Mouse (Mus musculus) limb, embryonic 14.5 days (tissue): ENCODE results near the gene Amy2a2. TPM values are rescaled to one million over a fixed set of nuclear protein-coding genes. Genes with fewer than 3 reads are reported as not detected.
A peak's percentile ranks its signal among the peaks of the same experiment; 100 is the strongest.
"Not testable (repeated sequence)": the region's sequence is repeated elsewhere in the genome, so short reads cannot be mapped to it uniquely, and the experiment has no call there.

Source experiments
- ATAC-seq: fragments of 200-750 bp; cut with Nextera tagmentation; 2 replicates; pipeline ENCODE4 v1.8.0; 2017; ENCODE audit warnings: low read depth, moderate number of reproducible peaks, moderate TSS enrichment; ENCODE audit not compliant: low FRiP score
- DNase-seq: peaks from one replicate; pipeline ENCODE4 v3.0.0-alpha.2; 2015; ENCODE audit warnings: low spot score
- H3K27ac ChIP-seq: fragments of 300-500 bp; sonication (generic); replicated peaks from 2 replicates; pipeline ENCODE4 v1.5.1; 2014; ENCODE audit warnings: low read depth, mild to moderate bottlenecking, low read length, moderate library complexity, mixed read lengths
- H3K27me3 ChIP-seq: fragments of 300-500 bp; sonication (generic); 2 replicates; pipeline ENCODE4 v1.6.1; 2014; ENCODE audit warnings: low read length, mixed read lengths; ENCODE audit not compliant: control insufficient read depth, insufficient read depth
- H3K36me3 ChIP-seq: fragments of 300-500 bp; sonication (generic); 2 replicates; pipeline ENCODE4 v1.6.1; 2014; ENCODE audit warnings: mild to moderate bottlenecking, low read length, moderate library complexity, mixed read lengths; ENCODE audit not compliant: control insufficient read depth, insufficient read depth
- H3K4me1 ChIP-seq: fragments of 300-500 bp; sonication (generic); 2 replicates; pipeline ENCODE4 v1.6.1; 2014; ENCODE audit warnings: antibody characterized with exemption, low read length, mixed read lengths; ENCODE audit not compliant: control insufficient read depth, insufficient read depth
- H3K4me2 ChIP-seq: fragments of 300-500 bp; sonication (generic); replicated peaks from 2 replicates; pipeline ENCODE4 v1.6.1; 2014; ENCODE audit warnings: low read depth, mild to moderate bottlenecking, low read length, moderate library complexity; ENCODE audit not compliant: severe bottlenecking
- H3K4me3 ChIP-seq: fragments of 300-500 bp; sonication (generic); replicated peaks from 2 replicates; pipeline ENCODE4 v1.5.1; 2014; ENCODE audit warnings: low read length
- H3K9ac ChIP-seq: fragments of 300-500 bp; sonication (generic); 2 replicates; pipeline ENCODE4 v1.6.1; 2014; ENCODE audit warnings: mild to moderate bottlenecking, low read depth, low read length, moderate library complexity; ENCODE audit not compliant: severe bottlenecking
- H3K9me3 ChIP-seq: fragments of 300-500 bp; sonication (generic); 2 replicates; pipeline ENCODE4 v1.6.1; 2016; ENCODE audit warnings: low read length; ENCODE audit not compliant: control insufficient read depth
- WGBS: fragments of 180-500 bp; shearing (Covaris S2); extraction: QIAGEN DNeasy Blood & Tissue Kit; methylation state at CpG from one replicate; pipeline ENCODE4 v1.1.7; 2014; 5-methylcytosine and 5-hydroxymethylcytosine counted together
- polyA plus RNA-seq, 2 experiments: library from polyadenylated mRNA; depleted of rRNA in 1 of 2; stranded (reverse) in 1 of 2; unstranded in 1 of 2; fragments of >200 nt; fragmentation: Nextera tagmentation in 1 of 2; extraction: Ambion mirVana in 1 of 2; gene quantifications; 2 replicates each; pipeline versions ENCODE4 v1.2.1 to v1.2.3; 2012 to 2014

The Amy2a2 gene
- polyA plus RNA-seq (2012; rRNA removed) = 0.05 and 0.09 TPM in 2 replicates
- polyA plus RNA-seq (2014; fragmentation: Nextera tagmentation; extraction: Ambion mirVana) = 0.11 TPM in 1 of 2 replicates, not detected in the other

DNA sequence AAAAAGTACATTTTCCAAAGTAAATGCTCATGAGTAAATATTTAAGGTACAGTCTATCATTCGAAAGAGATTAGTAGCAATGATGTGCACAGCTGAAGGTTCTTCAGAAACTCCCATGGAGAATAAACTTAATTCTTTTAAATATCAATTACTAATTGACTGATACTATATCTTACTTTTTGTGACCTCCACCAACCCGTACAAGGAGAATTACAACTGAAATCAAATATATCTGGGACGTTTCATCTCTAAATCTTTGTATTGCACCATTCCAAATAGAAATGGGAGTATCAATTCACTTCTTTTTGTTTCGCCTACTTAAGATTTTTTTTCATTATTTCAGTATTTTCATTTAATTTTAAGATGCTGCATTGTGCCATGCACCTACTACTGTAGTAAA is at the start of gene Amy2a2:
Amy2a2 (minus strand) TSS at position 101 of the 400 bp plus-strand sequence.
- H3K36me3 ChIP-seq, H3K9ac ChIP-seq, H3K4me1 ChIP-seq, ATAC-seq, DNase-seq, H3K27me3 ChIP-seq, H3K9me3 ChIP-seq, H3K4me2 ChIP-seq, H3K4me3 ChIP-seq, H3K27ac ChIP-seq: not testable (repeated sequence)
- WGBS = no CpG with 5 or more reads among the region's 4 CpGs

DNA sequence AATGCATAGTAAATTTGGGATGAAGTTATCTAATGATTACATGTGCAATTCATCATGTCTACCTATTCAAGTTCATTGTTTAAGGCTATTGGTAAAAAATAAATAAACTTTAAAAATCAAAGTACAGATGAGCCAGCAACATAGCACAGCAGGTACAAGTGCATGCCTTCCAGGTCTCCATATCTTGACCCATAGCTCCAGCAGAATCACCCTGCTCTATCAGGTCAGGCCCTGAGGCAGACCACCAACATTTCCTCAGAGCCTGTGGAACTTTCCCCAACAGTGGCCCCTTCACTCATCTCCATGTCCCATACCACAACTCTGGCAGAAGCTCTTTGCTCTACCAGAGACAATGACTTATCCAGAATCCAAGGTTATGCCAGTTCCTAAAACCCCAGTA is 11.0 kb downstream of the Amy2a2 start:
- not testable (repeated sequence) for H3K27ac ChIP-seq, H3K4me3 ChIP-seq, H3K4me2 ChIP-seq, H3K9me3 ChIP-seq, H3K36me3 ChIP-seq, DNase-seq, H3K27me3 ChIP-seq, H3K4me1 ChIP-seq, H3K9ac ChIP-seq, ATAC-seq

DNA sequence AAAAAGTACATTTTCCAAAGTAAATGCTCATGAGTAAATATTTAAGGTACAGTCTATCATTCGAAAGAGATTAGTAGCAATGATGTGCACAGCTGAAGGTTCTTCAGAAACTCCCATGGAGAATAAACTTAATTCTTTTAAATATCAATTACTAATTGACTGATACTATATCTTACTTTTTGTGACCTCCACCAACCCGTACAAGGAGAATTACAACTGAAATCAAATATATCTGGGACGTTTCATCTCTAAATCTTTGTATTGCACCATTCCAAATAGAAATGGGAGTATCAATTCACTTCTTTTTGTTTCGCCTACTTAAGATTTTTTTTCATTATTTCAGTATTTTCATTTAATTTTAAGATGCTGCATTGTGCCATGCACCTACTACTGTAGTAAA is 32.5 kb downstream of the Amy2a2 start, which contains the start of gene Amy2a3:
Amy2a3 (minus strand) TSS at position 101 of the 400 bp plus-strand sequence.
- not testable (repeated sequence) for H3K27me3 ChIP-seq, H3K4me3 ChIP-seq, H3K9me3 ChIP-seq, H3K36me3 ChIP-seq, H3K4me2 ChIP-seq, H3K4me1 ChIP-seq, H3K27ac ChIP-seq, ATAC-seq, H3K9ac ChIP-seq, DNase-seq
- no CpG with 5 or more reads among the region's 4 CpGs for WGBS

DNA sequence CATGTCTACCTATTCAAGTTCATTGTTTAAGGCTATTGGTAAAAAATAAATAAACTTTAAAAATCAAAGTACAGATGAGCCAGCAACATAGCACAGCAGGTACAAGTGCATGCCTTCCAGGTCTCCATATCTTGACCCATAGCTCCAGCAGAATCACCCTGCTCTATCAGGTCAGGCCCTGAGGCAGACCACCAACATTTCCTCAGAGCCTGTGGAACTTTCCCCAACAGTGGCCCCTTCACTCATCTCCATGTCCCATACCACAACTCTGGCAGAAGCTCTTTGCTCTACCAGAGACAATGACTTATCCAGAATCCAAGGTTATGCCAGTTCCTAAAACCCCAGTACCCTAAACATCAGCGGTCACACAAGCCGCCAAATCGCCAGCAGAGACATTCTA is 43.5 kb downstream of the Amy2a2 start:
- not testable (repeated sequence) for H3K36me3 ChIP-seq, H3K4me3 ChIP-seq, H3K27ac ChIP-seq, H3K4me1 ChIP-seq, H3K9ac ChIP-seq, H3K9me3 ChIP-seq, H3K27me3 ChIP-seq, H3K4me2 ChIP-seq, DNase-seq
- WGBS = no CpG with 5 or more reads among the region's 3 CpGs
- peak; percentile 26; the same call in 1 of the 2 replicates for ATAC-seq

Other genes with a start within 250 kb of the Amy2a2 start
- gene Amy2a5, start 97.8 kb downstream of the Amy2a2 start, polyA plus RNA-seq (2012; rRNA removed) = 0.05 TPM in 1 of 2 replicates, not detected in the other
- 0.18 and 0.47 TPM in 2 replicates for gene Amy2a5, start 97.8 kb downstream of the Amy2a2 start, polyA plus RNA-seq (2014; fragmentation: Nextera tagmentation; extraction: Ambion mirVana)
- 0.05 and 0.09 TPM in 2 replicates for gene Amy2a4, start 65.2 kb downstream of the Amy2a2 start, polyA plus RNA-seq (2012; rRNA removed)
- 0.11 TPM in 1 of 2 replicates, not detected in the other for gene Amy2a4, start 65.2 kb downstream of the Amy2a2 start, polyA plus RNA-seq (2014; fragmentation: Nextera tagmentation; extraction: Ambion mirVana)
- 0.05 and 0.09 TPM in 2 replicates for gene Amy2a3, start 32.6 kb downstream of the Amy2a2 start, polyA plus RNA-seq (2012; rRNA removed)
- gene Amy2a3, start 32.6 kb downstream of the Amy2a2 start, polyA plus RNA-seq (2014; fragmentation: Nextera tagmentation; extraction: Ambion mirVana) = 0.11 TPM in 1 of 2 replicates, not detected in the other
- gene Amy2a1, start 175.8 kb upstream of the Amy2a2 start, polyA plus RNA-seq (2012; rRNA removed) = not detected in 2 replicates
- gene Amy2a1, start 175.8 kb upstream of the Amy2a2 start, polyA plus RNA-seq (2014; fragmentation: Nextera tagmentation; extraction: Ambion mirVana) = not detected in 2 replicates